Mouse (Mus musculus): ENCODE measurements around the gene Gstt1.
"Not testable (repeated sequence)": the region's sequence is repeated elsewhere in the genome, so short reads cannot be mapped to it uniquely, and the experiment has no call there.

The Gstt1 gene

DNA sequence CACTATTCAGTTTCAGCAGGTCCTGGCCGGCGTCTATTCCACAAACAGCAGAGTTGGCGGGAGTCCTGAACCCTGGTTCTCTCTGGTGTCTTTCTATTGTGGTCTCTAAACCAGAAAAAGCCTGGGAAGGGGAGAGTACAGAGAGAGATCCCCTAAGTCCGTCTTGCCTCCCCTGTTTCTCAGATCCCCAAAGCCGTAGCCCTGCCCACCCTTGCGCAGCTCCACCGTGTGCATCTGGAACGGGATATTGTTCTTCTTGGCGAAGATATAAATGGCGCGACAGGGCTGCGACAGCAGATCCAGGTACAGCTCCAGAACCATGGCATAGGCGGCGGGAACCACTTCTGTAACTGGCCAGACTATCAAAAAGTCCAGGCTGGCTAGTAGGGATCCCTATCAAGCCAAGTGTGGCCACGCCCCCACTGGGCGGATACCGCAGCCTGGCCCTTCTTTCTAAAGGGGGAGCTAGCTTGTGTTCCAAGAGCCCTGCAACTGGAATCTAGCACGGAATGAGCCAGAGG is at the start of gene Gstt1:
Gstt1 (minus strand) TSS at position 409 of the 521 bp plus-strand sequence.
- DNase-seq (ENCODE audit: low read depth, low spot score) = no peak

GRCm38 (mm10) chr10:75845306-75845930 is 47.0 kb upstream of the Gstt1 start:
- no peak for DNase-seq (ENCODE audit: low read depth, low spot score)

DNA sequence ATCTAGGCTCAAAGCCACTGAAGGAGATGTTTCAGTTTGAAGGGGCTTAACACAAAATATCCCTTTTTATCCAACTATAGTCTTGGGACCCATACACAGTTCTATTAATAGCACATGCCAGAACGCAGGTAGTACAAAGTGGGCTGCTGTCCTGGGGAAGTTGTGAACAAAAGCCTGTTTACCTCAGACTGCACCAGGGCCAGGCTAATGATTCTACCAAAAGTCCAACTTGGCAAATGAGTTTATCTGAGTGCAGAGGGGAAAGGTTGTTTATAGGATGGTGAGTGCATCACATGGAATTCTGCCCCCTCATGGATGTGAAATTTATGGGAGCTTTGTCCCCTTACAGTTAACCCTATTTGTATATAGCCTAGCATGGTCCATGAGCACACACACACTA is 46.4 kb upstream of the Gstt1 start:
- DNase-seq (ENCODE audit: low read depth, low spot score) = no peak

DNA sequence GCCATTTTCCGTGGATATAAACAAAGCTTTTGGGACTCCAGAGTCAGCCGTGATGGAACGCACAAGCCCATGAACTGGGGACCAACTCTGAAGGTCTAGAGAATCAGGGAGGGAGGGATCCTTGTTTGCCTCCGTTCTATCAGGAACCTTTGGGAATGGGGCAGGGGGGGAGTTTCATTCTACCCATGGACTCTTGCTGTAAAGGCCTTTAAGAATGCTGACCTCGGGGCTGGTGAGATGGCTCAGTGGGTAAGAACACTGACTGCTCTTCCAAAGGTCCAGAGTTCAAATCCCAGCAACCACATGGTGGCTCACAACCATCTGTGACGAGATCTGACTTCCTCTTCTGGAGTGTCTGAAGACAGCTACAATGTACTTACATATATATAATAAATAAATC is 45.5 kb upstream of the Gstt1 start:
- DNase-seq (ENCODE audit: low read depth, low spot score) = not testable (repeated sequence)

- no peak for DNase-seq (ENCODE audit: low read depth, low spot score)
Observed at GRCm38 (mm10) chr10:75839092-75839491, 40.7 kb upstream of the Gstt1 start.

DNA sequence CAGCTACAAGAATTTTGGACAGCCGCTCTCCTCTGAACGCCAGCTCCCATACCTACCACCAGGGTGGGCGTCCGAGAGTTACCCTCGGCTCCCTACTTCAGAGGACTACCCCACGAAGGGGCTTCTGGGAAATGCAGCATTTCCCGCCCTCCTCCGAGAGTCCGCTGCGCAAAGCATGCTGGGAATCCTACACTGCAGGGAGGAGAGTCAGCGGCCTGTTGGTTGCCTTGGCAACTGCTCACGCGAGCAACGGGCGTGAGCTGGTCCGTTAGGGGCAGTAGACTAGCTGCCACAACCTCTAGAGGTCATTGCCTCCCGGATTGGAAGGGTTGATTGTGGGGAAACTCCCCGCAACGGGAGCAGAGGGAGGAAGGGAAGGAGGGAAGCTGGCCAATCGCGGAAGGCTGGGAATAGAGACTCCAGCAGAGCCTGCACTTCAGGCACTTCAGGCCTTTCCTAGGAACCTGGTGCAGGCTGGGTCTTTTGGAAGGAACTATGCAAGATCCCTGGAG is 38.9 kb upstream of the Gstt1 start, which contains the start of gene Gstt2:
Gstt2 (minus strand) TSS at position 177 of the 512 bp plus-strand sequence.
- DNase-seq (ENCODE audit: low read depth, low spot score) = peak; percentile 85

- DNase-seq (ENCODE audit: low read depth, low spot score) = no peak
Observed at GRCm38 (mm10) chr10:75835761-75836531, 37.6 kb upstream of the Gstt1 start.

- DNase-seq (ENCODE audit: low read depth, low spot score) = peak; percentile 49
Observed at GRCm38 (mm10) chr10:75835307-75835706, 36.9 kb upstream of the Gstt1 start.

DNA sequence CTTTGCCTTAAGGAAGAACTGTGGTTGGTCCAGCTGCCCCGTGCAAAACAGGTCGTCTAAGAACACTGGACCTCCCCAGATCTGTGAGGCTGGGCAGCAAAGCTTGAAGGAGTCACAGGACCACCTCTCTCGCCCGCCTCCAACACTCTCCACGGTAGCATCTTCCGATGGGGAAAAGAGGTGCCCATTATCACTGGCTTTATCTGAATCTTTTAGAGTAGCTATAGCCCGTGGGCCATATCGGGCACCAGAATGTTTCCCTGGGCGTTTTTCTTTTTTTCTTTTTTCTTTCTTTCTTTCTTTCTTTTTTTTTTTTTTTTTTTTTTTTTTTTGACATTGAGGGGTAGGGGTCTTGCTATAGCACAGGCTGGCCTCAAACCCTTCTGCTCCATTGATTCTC is 36.3 kb upstream of the Gstt1 start:
- DNase-seq (ENCODE audit: low read depth, low spot score) = no peak

DNA sequence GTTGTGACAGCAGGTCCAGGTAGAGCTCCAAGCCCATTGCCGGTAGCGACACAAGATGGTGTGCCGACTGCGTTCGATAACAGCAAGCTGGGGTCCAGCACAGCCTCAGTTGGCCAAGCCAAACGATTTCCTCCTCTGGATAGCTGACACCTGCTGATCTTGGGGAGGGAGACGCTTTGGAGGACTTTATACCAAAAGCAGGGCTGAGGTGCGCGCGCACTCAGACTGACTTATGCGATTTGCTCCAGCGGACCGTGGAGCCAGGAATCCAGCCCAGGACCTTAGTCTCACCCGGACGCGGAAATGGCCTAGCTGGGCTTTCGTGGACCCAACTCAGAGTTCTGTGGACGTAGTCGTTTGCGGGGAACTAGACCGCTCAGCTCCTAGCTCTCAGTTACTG is 35.9 kb upstream of the Gstt1 start:
- peak; percentile 36 for DNase-seq (ENCODE audit: low read depth, low spot score)

GRCm38 (mm10) chr10:75833456-75834080 is 35.2 kb upstream of the Gstt1 start:
- no peak for DNase-seq (ENCODE audit: low read depth, low spot score)

GRCm38 (mm10) chr10:75832272-75832895 is 34.0 kb upstream of the Gstt1 start:
- DNase-seq (ENCODE audit: low read depth, low spot score) = no peak

GRCm38 (mm10) chr10:75830275-75830670 is 31.9 kb upstream of the Gstt1 start:
- DNase-seq (ENCODE audit: low read depth, low spot score) = no peak

GRCm38 (mm10) chr10:75829529-75830274 is 31.3 kb upstream of the Gstt1 start:
- DNase-seq (ENCODE audit: low read depth, low spot score) = no peak

DNA sequence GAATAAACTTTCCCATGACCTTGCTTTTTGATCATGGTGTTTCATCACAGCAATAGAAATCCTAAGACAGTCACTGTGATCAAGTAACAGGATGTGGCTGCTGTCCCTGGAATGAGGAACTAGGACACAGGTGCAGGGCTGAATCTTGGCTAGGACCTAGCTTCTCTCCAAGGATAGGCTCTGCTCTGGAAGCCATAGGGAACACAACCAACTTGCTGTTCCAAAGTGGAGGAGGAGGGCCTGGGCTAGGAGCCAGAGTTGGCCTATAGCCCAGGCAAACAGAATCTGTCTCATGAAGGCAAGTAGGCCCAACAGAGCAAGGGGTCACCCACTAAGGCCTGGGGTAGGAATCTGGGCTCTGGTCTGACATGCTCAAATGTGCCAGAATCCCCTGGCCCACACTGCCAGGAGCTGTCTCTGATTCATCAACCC is 30.1 kb upstream of the Gstt1 start:
- DNase-seq (ENCODE audit: low read depth, low spot score) = no peak

DNA sequence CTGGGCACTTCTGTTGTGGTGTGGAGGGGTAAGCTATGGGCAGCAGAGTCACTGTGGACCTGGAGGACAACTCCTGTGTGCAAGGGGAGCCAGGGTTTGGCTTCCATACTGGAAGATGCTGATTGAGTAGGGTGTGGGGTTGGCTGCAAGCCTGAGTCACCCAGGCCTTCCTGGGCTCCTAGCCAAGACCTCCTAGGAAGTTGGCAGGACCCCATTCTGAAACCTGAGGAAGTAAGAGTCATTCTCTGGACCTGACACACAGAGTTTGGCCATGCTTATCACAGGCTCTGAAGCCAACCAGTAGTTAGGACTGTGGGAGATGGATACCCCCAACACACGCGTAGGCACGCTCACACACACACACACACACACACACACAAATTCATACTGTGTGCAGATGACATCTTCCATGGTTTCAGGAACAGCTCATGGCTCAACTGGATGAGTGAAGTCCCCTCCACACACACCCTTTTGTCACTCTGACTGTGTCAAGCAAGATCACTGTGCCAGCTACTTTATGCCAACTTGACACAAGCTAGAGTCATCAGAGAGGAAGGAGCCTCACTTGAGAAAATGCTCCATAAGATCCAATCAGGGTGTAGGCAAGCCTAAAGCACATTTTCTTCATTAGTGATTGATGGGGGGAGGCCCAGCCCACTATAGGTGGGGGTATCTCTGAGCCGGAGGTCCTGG is 29.4 kb upstream of the Gstt1 start:
- DNase-seq (ENCODE audit: low read depth, low spot score) = no peak

DNA sequence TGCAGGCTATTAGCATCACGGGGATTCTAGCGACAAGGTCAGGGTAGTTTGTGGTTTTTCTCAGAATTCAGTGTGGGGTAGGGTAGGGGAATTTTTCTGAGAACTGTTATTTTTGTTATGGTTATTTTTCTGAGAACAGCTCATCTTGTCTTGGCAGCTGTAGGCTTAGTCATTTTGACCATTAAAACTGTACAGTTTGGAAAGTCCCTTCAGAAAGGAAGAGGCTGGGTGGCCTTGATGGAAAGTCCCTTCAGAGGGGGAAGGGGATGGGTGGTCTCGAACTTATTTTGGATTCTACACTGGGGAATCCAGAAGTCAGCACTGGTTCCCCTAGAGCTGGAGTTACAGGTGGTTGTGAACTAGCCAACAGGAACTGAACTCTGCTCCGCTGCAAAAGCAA is 26.1 kb upstream of the Gstt1 start:
- no peak for DNase-seq (ENCODE audit: low read depth, low spot score)

DNA sequence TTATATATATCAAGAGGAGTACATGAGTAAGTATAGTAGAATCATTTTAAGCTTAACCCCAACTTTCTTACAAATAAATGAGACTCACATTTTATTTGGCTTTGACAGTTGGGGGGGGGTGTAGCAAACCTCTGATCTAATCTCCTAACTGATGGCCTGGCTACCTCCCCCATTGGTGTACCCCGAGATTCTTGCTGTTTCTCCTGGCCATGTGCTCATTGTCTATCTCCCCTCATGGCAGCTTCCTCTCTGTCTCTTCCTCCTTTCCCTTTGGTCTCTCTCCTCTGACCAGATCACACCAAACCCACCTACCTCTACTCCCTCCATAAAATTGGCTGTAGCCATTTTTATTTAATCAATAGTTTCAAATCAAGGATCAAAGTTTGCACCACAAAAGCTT is 25.4 kb upstream of the Gstt1 start:
- no peak for DNase-seq (ENCODE audit: low read depth, low spot score)

- no peak for DNase-seq (ENCODE audit: low read depth, low spot score)
Observed at GRCm38 (mm10) chr10:75822443-75822842, 24.1 kb upstream of the Gstt1 start, which contains the start of gene Gstt4. Gstt4 (minus strand) TSS chr10:75822543.

DNA sequence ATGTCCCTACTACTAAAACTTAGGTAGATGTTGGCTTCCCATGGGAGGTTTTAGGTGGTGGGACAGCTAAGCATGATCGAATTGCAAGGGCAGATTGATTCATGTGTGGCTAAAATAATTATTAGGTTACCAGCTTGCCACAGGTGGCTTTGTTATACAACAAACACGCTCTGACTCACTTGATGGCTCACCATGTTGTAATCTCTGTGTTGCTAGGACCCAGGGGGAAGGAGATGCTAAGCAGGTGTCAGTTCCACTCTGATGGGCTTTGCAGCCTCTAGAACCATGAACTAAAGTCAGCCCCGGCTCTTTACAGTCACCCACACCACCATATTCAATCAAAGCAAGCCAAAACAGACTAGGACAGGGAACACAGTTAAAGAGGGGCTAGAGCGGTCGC is 21.5 kb upstream of the Gstt1 start:
- DNase-seq (ENCODE audit: low read depth, low spot score) = no peak

Data from retina, adult 2 months (tissue).